Mouse (Mus musculus): Measurements from ENCODE around the gene Gypa. TPM values are rescaled to one million over a fixed set of nuclear protein-coding genes. Genes with fewer than 3 reads are reported as not detected.

Gene Gypa
- polyA plus RNA-seq, 1 experiment from 2014 or later, result 24.1 TPM

GRCm38 (mm10) chr8:80491562-80491961 is 2.0 kb upstream of the Gypa start:
- WGBS, result 30% methylated on average over 1 of the region's 1 CpGs
- no peak for ATAC-seq (replicated peaks; ENCODE audit: insufficient number of reproducible peaks, insufficient read depth, low FRiP score, low read depth)

GRCm38 (mm10) chr8:80492987-80493441 is 567 bp upstream of the Gypa start:
- Histone ChIP-seq H3K4me3 (peak overlapping the region; percentile 59), H3K36me3 (no peaks in the 10 kb centered on the region), H3K9ac (peak overlapping the region; percentile 48; the same call in 1 of the 2 replicates), H3K9me3 (replicated peaks) (no peaks in the 10 kb centered on the region), H3K27ac (no peak overlapping the region), H3K4me2 (peak overlapping the region; percentile 61), H3K27me3 (no peaks in the 10 kb centered on the region), H3K4me1 (replicated peaks) (0 out of 2 replicates have a peak, but pooled peaks cover 2% of the 10 kb centered on the region)
- under 1% methylated on average over 16 of the region's 16 CpGs for WGBS
- ATAC-seq (replicated peaks; ENCODE audit: insufficient number of reproducible peaks, insufficient read depth, low FRiP score, low read depth), result no peak

More at GRCm38 (mm10) chr8:80491562-80491961, 2.0 kb upstream of the Gypa start:
- Histone ChIP-seq H3K9me3 (replicated peaks) (no peaks in the 10 kb centered on the region), H3K27me3 (no peaks in the 10 kb centered on the region), H3K9ac (no peak overlapping the region), H3K27ac (no peak overlapping the region), H3K4me3 (no peak overlapping the region), H3K4me1 (replicated peaks) (0 out of 2 replicates have a peak, but pooled peaks cover 2% of the 10 kb centered on the region), H3K4me2 (no peak overlapping the region), H3K36me3 (no peaks in the 10 kb centered on the region)

- no peak overlapping the region for H3K27ac ChIP-seq
- no peaks in the 10 kb centered on the region for H3K9me3 ChIP-seq (replicated peaks)
- ATAC-seq (replicated peaks; ENCODE audit: insufficient number of reproducible peaks, insufficient read depth, low FRiP score, low read depth), result no peak
- H3K9ac ChIP-seq, result no peak overlapping the region
- H3K4me1 ChIP-seq (replicated peaks), result 0 out of 2 replicates have a peak, but pooled peaks cover 2% of the 10 kb centered on the region
- H3K36me3 ChIP-seq, result no peaks in the 10 kb centered on the region
- no peak overlapping the region for H3K4me2 ChIP-seq
- WGBS, result 83% methylated on average over 2 of the region's 2 CpGs
- H3K4me3 ChIP-seq, result no peak overlapping the region
- H3K27me3 ChIP-seq, result no peaks in the 10 kb centered on the region
Observed at GRCm38 (mm10) chr8:80494346-80494660, 722 bp downstream of the Gypa start.

- Histone ChIP-seq H3K9me3 (replicated peaks) (no peaks in the 10 kb centered on the region), H3K9ac (no peak overlapping the region), H3K27ac (no peak overlapping the region), H3K4me2 (no peak overlapping the region), H3K36me3 (no peaks in the 10 kb centered on the region), H3K4me3 (no peak overlapping the region), H3K4me1 (replicated peaks) (0 out of 2 replicates have a peak, but pooled peaks cover 2% of the 10 kb centered on the region), H3K27me3 (no peaks in the 10 kb centered on the region)
- no peak for ATAC-seq (replicated peaks; ENCODE audit: insufficient number of reproducible peaks, insufficient read depth, low FRiP score, low read depth)
- 80% methylated on average over 5 of the region's 5 CpGs for WGBS
Observed at GRCm38 (mm10) chr8:80494819-80495218, 1.2 kb downstream of the Gypa start.

GRCm38 (mm10) chr8:80495527-80495926 is 1.9 kb downstream of the Gypa start:
- Histone ChIP-seq H3K36me3 (no peaks in the 10 kb centered on the region), H3K4me3 (no peak overlapping the region), H3K9me3 (replicated peaks) (no peaks in the 10 kb centered on the region), H3K27ac (no peak overlapping the region), H3K9ac (no peak overlapping the region), H3K27me3 (no peaks in the 10 kb centered on the region), H3K4me2 (no peak overlapping the region), H3K4me1 (replicated peaks) (0 out of 2 replicates have a peak, but pooled peaks cover 2% of the 10 kb centered on the region)
- ATAC-seq (replicated peaks; ENCODE audit: insufficient number of reproducible peaks, insufficient read depth, low FRiP score, low read depth), result no peak
- WGBS, result 83% methylated on average over 6 of the region's 6 CpGs

- H3K27me3 ChIP-seq, result no peaks in the 10 kb centered on the region
- H3K4me1 ChIP-seq (replicated peaks), result 0 out of 2 replicates have a peak, but pooled peaks cover 2% of the 10 kb centered on the region
- no peak overlapping the region for H3K4me2 ChIP-seq
- ATAC-seq (replicated peaks; ENCODE audit: insufficient number of reproducible peaks, insufficient read depth, low FRiP score, low read depth), result no peak
- H3K9me3 ChIP-seq (replicated peaks), result no peaks in the 10 kb centered on the region
- 64% methylated on average over 4 of the region's 4 CpGs for WGBS
- H3K36me3 ChIP-seq, result no peaks in the 10 kb centered on the region
- H3K4me3 ChIP-seq, result no peak overlapping the region
- no peak overlapping the region for H3K27ac ChIP-seq
- H3K9ac ChIP-seq, result no peak overlapping the region
Observed at GRCm38 (mm10) chr8:80497323-80497722, 3.7 kb downstream of the Gypa start.

GRCm38 (mm10) chr8:80500244-80500643 is 6.7 kb downstream of the Gypa start:
- Histone ChIP-seq H3K27me3 (no peaks in the 10 kb centered on the region), H3K36me3 (no peaks in the 10 kb centered on the region), H3K9ac (no peak overlapping the region), H3K4me1 (replicated peaks) (no peaks in the 10 kb centered on the region), H3K9me3 (replicated peaks) (no peaks in the 10 kb centered on the region), H3K4me2 (no peak overlapping the region), H3K4me3 (no peak overlapping the region), H3K27ac (no peak overlapping the region)
- ATAC-seq (replicated peaks; ENCODE audit: insufficient number of reproducible peaks, insufficient read depth, low FRiP score, low read depth), result no peak
- 56% methylated on average over 2 of the region's 2 CpGs for WGBS

- WGBS, result 67% methylated on average over 3 of the region's 3 CpGs
- no peaks in the 10 kb centered on the region for H3K9me3 ChIP-seq (replicated peaks)
- ATAC-seq (replicated peaks; ENCODE audit: insufficient number of reproducible peaks, insufficient read depth, low FRiP score, low read depth), result no peak
- H3K27me3 ChIP-seq, result no peaks in the 10 kb centered on the region
- no peaks in the 10 kb centered on the region for H3K36me3 ChIP-seq
- H3K4me3 ChIP-seq, result no peak overlapping the region
- H3K4me2 ChIP-seq, result no peak overlapping the region
- H3K4me1 ChIP-seq (replicated peaks), result no peaks in the 10 kb centered on the region
- H3K27ac ChIP-seq, result no peak overlapping the region
- no peak overlapping the region for H3K9ac ChIP-seq
Observed at GRCm38 (mm10) chr8:80500773-80501172, 7.2 kb downstream of the Gypa start.

- ATAC-seq (replicated peaks; ENCODE audit: insufficient number of reproducible peaks, insufficient read depth, low FRiP score, low read depth), result no peak
- H3K4me3 ChIP-seq, result no peak overlapping the region
- H3K27me3 ChIP-seq, result no peaks in the 10 kb centered on the region
- H3K4me1 ChIP-seq (replicated peaks), result no peaks in the 10 kb centered on the region
- no peaks in the 10 kb centered on the region for H3K9me3 ChIP-seq (replicated peaks)
- H3K36me3 ChIP-seq, result no peaks in the 10 kb centered on the region
- no peak overlapping the region for H3K27ac ChIP-seq
- WGBS, result 67% methylated on average over 6 of the region's 6 CpGs
- H3K9ac ChIP-seq, result no peak overlapping the region
- H3K4me2 ChIP-seq, result no peak overlapping the region
Observed at GRCm38 (mm10) chr8:80501283-80501682, 7.7 kb downstream of the Gypa start.

GRCm38 (mm10) chr8:80526382-80527355 is 33.1 kb downstream of the Gypa start:
- Histone ChIP-seq H3K4me3 (no peak overlapping the region), H3K4me2 (no peak overlapping the region), H3K4me1 (replicated peaks) (no peaks in the 10 kb centered on the region), H3K9ac (no peak overlapping the region), H3K36me3 (no peaks in the 10 kb centered on the region), H3K27ac (no peak overlapping the region), H3K9me3 (replicated peaks) (no peaks in the 10 kb centered on the region), H3K27me3 (no peaks in the 10 kb centered on the region)
- 77% methylated on average over 5 of the region's 5 CpGs for WGBS
- no peak for ATAC-seq (replicated peaks; ENCODE audit: insufficient number of reproducible peaks, insufficient read depth, low FRiP score, low read depth)

GRCm38 (mm10) chr8:80541836-80542235 is 48.3 kb downstream of the Gypa start:
- Histone ChIP-seq H3K9ac (no peak overlapping the region), H3K27me3 (no peaks in the 10 kb centered on the region), H3K36me3 (no peaks in the 10 kb centered on the region), H3K4me1 (replicated peaks) (no peaks in the 10 kb centered on the region), H3K4me3 (no peak overlapping the region), H3K4me2 (no peak overlapping the region), H3K27ac (no peak overlapping the region), H3K9me3 (replicated peaks) (no peaks in the 10 kb centered on the region)
- no peak for ATAC-seq (replicated peaks; ENCODE audit: insufficient number of reproducible peaks, insufficient read depth, low FRiP score, low read depth)
- WGBS, result 86% methylated on average over 3 of the region's 3 CpGs

- H3K4me2 ChIP-seq, result no peak overlapping the region
- no peak overlapping the region for H3K9ac ChIP-seq
- H3K27ac ChIP-seq, result no peak overlapping the region
- no peak for ATAC-seq (replicated peaks; ENCODE audit: insufficient number of reproducible peaks, insufficient read depth, low FRiP score, low read depth)
- H3K27me3 ChIP-seq, result no peaks in the 10 kb centered on the region
- no peak overlapping the region for H3K4me3 ChIP-seq
- no peaks in the 10 kb centered on the region for H3K36me3 ChIP-seq
- H3K4me1 ChIP-seq (replicated peaks), result no peaks in the 10 kb centered on the region
- no peaks in the 10 kb centered on the region for H3K9me3 ChIP-seq (replicated peaks)
Observed at GRCm38 (mm10) chr8:80550436-80550835, 56.9 kb downstream of the Gypa start.

All from heart, embryonic 15.5 days (tissue).